Mouse (Mus musculus) cerebellum, postnatal 10 days (tissue): ENCODE measurements around the gene Neo1.

Source experiments
- DNase-seq, 2 experiments: peaks; one replicate each; pipeline ENCODE4 v3.0.0; 2021; ENCODE audit warnings: mixed read lengths in 2 of 2

Neo1 gene

DNA sequence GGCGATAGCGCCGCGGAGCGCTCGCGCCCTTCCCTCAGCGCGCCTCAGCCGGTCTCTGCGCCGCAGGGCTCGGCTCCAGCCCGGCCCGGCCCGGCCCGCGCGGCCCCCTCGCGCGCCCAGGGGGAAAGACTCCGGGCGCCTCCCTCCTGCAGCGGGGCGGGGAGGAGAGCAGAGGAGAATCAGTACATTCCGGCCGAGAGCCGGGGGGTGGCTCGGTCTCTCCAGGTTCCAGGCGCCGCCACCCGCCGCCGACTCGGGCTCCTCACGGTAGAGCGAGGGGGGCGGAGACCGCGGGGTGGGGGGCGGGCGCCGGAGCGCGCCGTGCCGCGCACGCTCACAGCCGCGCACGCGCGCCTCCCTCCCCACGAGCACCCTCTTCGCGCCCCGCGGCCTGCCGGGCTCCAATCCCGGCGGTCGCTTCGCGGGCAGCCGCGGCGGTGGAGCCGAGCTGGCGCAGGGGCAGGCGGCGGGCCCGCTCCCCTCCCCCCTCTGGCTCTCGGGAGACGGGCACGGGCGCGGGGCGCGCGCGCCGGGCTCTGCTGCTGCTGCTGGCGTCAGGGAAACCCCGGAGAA lies at the start of gene Neo1:
Gene Neo1, minus strand, starts transcription at position 283 of the 573 bp plus-strand sequence.
- peak; percentile 97 to 98 for DNase-seq

DNA sequence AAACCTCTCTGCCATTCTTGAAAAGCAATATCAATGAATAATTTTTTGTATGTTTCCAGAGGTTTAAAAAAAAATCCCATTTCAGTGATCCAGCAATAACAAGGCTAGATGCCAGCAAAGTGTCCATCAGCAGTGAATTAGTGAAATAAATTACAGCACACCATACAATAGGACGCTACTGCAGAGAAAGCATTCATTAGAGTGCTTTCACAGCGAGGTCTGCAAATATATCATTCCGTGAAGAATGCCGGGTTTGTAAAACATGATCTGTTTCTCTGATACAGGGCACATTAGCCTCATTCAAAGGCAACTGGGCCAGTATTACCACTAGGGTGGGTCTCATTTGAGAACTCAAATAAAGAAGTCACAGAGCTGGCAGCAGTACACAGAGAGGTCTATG lies 39.4 kb upstream of the Neo1 start:
- DNase-seq = no peak

DNA sequence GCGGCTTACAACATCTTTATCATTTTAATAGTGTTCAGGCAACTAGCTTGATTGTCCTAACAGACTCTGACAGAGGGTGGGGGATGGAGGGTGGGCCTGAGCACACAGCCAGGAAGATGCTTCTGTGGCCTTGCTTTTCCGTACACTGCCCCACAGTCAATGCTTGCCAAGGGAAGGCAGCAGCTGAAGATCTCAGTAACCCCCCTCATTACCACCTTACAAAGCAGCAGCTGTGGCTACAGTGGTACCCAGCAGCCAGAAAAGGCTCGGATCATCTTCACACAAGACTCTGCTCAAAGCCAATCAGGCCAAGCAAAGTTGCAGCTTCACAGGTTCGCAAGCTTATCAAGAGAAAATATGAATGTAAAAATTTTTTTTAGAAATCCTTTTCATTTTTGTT lies 37.6 kb upstream of the Neo1 start:
- peak; percentile 32 to 52 for DNase-seq

DNA sequence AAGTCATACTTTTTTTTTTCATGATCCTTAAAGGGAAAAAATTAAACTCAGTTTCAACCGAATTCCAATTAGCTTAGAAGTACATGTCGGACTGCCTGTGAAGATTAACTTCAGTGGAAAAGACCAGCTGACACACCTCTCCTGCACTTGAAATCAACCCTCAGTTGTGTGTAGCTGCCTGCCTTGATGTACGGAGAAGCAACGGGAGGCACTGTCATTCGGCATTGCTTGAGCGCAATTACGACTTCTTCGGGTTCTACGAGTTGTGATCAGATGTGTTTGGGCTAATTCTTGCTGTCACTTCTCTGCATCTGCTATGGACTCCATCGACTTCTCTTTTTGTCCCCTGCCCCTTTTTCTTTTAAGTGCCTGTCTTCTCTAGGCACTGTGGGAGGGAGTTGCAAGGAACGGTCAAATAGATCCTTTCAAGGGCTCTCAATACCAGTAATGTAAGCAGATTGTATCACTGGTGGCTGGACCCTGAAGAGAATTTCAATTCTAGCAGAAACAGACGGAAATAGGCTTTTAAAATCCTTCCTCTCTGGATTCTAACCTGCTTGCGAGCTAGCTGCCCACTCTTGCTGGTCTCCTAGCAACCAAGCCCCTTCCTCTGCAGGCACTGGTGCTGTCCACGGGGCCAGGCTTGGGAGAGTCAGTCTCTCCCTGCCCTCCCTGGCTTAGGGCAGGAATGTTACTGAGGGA lies 36.0 kb upstream of the Neo1 start:
- DNase-seq = peak; percentile 70 to 79

DNA sequence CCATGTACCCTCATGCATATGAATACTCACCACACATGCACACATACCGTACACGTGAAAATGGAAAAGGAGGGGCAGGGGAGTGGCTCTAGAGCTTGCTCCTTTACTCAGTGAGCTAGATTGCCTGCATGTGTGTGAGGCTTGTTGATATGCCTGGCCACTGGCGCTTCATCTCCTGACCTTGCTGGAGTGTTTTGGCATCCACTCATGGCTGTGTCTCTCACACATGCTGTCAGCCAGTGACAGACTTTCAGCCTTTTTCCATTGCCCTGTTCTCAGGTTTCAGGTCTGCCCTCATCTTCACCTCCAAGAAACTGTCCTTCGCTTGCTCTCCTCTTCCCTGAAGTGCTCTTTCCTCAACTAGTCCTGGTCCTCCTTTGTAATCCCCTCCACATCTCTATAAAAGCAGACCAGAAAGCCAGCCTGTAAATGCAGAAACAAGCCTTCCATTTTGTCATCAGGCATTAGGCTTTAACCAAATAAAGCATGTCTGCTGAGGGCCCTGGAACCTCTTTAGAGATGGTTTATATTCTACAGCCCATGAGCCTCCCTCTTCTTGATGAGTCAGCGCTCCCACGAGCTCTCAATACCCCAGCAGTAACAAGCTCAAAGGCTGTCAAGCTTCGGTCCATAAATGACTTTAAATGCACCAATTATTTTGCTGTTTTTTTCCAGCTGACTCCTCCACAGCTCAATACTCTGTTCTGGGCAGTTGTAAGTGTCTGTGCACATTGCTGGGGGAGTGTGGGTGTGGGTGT lies 35.2 kb upstream of the Neo1 start:
- peak; percentile 60 for DNase-seq

DNA sequence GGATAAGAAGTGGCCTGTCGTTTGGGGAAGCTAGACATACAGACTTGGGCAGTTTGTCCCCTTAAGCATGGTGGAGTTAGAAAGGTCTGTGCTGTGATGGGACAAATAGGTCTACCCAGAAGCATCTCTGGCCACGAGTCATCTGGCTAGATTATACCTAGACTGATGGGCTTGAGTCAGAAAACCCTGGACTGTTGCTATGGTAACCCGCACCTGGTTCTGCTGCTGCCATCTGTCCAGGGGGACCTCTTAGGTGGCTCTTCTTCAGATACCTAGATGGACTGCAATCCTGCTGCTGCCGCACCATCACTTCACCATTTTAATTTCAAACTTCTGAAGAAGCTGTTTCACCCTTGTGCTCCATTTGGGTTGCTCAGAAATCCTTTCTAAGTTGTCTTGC lies 34.0 kb upstream of the Neo1 start:
- DNase-seq = peak; percentile 53 to 63

DNA sequence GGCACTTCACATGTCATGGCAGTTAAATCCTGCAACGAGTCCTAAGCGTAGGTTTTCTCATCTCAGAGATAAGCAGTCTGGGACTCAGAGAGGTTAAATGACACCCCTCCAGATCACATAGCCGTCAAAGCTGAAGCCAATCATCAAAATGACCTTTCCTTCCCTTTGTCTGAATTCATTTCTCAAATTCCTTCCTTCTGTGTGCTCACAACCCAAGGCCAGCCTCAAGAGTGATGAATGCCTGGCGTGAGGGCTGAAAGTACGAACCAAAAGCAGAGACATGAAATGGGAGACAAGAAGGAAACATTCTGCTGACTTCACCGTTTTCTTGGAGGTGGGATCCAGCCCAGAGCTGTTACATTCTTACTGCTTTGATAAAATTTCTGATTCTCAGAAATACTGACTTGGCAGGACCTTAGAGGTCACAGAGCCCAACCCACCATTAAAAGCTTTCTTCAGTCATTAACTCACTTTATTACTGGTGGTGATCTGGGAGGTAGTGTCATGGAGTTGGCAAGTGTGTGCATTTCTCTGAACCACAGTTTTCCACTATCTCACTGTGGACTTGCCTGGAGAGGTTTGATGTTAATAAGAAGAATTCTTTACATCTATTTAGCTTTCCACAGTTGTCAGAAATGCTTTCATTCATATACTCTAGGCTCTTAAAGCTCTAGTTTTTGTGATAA lies 29.5 kb upstream of the Neo1 start:
- no peak for DNase-seq

DNA sequence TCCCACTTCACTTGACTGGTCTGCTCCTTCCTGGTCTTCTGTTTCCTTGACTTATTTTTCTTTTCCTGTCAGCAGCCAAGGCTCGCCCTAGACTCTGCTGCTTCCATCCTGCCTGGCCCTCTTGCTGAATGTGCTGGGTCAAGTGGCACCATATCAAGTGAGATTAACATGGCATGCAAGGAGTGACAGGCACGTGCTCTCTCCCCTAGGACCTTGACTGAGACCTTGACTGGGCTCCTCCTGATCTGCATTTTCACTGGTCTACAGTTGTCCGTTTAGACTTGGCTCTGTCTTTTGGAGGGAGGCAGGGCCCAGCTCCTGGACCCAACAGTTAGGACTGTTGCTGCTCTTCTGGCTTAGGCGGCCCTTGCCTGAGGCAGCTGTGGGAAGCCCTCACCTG lies 26.2 kb upstream of the Neo1 start:
- no peak for DNase-seq

DNA sequence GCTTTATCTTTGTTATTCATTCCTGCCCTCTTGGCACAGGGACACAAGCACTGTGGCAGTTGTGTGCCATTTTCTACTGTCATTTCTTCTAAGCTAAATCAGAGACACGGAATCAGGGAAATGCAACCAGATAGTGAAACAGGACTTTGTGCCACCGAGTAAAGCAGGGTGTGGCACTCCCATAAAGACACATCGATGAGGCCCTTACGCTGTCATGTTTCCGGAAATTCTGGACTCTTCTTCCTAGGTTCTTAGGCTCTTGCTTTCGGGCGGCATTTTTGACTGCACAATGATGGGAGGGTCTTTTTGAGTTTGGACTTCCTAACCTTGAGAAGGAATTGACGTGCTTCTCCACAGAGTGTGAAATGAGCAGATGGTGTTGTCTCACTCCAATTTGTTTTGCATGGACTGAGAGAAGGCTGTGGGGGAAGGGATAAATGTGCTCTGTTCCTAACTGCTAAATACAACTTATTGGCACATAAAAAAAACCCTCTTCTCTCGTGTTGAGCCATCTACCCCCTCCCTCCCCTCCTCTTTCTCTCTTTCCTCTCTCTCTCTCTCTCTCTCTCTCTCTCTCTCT lies 23.9 kb upstream of the Neo1 start:
- DNase-seq = peak; percentile 79 to 80

DNA sequence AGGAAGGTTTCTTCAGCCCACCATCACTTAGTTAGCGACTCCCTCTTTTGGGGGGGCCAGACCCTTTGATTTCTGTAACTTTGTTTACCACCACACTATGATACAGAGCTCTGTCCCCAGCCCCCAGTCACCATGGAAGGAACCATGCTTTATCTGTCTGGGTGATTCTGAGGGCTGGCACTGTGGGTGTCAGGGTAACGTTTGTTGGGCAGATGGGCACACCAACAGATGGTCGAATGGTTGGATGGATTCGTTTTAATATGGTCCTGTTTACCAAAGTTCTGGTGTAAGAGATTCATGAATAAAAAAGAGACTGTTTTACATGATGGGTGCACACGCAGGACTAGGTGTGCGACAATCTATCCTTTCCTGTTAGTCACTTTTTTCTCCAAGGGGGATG lies 22.9 kb upstream of the Neo1 start:
- DNase-seq = peak; percentile 65 to 73

DNA sequence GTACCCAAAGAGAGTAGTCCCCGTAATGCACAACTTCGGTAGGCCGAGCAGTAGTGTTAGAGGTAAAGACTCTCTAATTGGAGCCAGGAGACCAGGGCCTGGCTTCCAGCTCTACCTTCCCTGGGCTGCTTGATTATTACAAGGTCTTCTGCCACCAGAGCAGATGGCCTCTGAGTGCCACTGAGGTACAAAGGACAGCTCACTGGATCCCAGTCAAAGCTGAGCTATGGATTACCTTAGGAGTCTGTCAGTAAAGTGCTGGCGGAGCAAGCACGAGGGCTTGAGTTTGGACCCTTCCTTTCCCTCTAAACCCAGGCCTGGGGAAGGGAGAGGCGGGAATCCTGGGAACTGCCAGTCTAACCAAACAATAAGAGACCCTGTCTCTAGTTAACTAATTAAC lies 21.8 kb upstream of the Neo1 start:
- peak; percentile 30 to 55 for DNase-seq

DNA sequence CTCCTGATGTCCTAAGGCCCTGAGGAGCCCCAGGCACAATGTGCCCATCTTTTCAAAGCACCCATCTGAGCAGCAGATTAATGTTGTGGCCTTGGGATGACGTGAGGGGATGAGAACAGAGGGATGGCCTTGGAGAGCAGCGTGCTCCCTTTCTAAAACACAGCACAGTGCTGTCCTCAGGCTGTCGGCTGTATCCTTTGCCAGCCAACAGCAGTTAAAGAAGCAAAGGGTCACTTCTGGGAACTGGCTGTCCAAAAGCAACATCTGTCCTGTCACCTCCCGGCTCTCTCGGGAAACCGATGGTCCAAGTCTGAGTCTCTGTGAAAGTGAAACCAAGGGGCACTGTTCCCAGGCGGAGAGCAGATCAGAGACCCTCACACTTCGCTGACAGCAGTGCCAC lies 20.0 kb upstream of the Neo1 start:
- DNase-seq = peak; percentile 66 to 71

DNA sequence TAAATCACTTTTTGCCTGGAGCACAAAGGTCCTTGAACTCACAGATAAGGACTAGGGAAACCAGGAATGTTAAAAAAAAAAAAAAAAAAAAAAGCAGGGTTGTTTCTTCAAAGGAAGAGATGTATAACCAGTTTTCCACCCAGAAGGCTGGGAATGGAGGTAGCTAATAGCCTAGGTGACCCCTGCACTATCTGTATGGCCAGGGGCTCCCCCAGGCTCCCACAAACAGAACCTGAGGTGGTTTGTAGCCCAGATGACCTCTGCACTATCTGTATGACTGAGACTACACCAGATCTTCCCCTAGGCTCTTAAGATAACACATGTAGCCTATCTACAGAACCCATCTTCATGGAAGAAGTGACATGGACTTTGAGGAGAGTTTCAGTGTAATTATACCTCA lies 5.6 kb upstream of the Neo1 start:
- no peak for DNase-seq

DNA sequence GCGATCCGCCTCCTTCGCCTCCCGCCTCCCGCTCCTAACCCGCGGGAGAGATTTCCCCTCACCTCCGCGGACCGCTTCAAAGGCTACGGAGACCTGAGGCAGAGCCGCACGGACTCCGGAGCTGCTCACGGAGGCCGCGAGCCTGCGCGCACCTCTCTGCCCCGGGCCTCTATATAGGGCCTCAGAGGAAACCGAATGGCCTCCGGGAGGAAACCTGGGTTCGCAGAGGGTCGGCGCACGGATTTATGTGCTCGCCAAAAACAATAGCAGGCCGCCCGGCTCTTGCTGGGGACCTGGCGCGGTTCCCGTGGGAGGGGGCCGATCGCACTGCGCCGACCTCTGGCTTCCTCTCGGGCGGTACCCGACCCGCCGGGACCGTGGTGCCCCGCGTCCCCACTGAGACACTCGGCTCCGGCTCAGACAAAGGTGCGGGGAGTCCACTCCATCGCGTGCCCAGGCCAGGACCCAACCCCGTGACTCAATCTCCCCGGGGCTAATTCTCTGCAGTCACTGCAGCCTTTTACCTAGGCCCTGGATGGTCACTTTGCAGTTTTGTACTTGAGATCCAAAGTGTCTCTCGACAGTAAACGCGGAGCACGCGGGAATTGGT lies 596 bp upstream of the Neo1 start:
- DNase-seq = peak; percentile 88

DNA sequence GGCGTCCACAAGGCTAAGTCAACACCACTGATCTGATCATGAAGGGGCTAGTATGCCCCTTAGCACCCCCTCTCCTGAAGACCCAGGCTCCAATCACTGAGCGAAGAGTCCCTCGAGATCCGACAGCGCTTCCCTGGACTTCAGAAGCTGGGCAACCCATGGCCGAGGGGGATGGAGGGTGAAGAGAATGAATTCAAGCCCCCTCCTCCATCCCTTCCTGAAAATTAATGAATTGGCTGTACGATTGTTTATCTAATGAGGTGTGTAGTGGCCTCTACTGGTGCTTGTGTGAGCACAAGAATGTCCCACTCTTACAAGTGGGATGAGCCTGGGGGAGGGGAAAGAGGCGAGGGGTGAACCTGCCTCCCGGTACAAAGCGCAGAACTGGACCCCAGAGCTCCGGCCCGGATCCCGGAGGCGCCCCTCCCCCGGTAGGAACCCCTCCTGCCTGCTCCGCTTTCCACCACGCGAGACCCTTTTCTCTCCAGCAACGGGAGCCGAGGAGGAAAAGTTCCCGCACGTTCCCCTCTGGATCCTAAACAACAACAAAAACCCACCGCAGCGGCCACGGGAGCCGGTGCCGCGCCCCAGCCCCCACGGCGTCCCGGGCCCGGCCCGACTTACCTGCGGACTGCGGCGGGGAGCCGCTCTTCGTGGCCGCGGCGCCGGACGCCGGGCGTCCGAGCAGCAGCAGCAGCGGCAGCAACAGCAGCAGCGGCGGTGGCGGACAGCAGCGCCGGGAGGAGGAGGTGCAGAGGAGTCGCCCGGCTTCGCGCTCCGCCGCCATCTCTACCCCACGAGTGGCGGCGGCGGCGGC lies 691 bp downstream of the Neo1 start:
- DNase-seq = peak; percentile 82 to 83

DNA sequence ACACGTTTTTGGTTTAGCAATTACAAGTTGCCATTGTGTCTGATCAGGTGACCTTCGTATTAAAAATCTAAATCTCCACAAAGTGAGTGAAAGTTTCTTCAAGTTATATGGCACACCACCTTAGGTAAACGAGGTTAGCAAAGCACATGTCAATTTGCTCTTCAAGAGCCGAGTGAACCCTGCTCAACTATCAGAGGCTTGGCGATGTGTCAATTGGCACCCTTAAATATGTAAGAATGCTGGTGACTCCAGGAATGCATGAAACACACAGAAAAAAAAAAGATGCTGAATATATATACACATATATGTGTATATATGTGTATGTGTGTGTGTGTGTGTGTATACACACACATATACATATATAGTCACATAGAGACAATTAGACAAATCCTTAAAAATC lies 1.4 kb downstream of the Neo1 start:
- peak in 1 of 2 experiments; percentile 42 for DNase-seq

DNA sequence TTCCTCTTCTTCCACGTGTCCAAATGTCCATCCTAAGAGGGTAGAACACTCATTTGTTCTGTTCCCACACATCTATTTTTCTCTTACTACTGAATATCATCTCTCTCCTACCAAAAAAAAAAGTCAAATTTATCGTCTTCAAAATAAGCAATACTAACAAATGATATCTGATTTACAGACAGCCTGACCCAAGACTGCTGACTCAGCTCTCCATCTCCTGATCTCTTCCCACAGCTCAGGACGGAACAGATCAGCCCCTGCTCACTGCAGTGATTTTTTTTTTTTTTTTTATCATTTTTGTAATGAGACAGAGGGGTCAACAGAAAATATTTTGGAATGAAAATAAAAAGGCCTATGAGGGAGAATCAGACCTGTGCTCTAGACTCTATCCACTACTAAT lies 2.7 kb downstream of the Neo1 start:
- DNase-seq = no peak

DNA sequence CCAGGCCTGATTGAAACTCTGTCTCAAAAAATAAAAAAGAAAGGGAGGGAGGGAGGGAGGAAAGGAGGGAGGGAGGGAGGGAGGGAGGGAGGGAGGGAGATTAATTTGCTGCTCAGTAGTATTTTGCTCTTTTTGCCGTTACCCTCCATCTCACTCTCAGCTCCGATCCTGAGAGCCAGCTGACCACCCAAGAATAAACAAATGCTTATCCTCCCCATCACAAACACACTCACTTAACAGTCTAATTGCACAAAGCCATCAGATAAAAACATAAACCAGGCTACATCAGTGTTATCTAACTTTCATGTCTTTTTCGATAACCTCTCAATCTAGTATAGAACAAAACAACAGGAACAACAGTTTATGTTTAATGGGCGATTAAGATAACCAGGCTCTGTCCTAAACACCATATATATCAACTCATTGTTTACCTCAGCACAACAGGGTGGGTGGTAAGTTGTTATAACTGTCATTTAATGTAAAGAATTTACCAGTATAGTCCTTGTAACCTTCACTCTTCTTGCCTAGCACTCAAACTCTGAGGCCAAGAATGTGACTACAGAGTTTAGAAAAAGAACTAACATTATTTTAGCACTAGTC lies 11.9 kb downstream of the Neo1 start:
- DNase-seq = no peak

DNA sequence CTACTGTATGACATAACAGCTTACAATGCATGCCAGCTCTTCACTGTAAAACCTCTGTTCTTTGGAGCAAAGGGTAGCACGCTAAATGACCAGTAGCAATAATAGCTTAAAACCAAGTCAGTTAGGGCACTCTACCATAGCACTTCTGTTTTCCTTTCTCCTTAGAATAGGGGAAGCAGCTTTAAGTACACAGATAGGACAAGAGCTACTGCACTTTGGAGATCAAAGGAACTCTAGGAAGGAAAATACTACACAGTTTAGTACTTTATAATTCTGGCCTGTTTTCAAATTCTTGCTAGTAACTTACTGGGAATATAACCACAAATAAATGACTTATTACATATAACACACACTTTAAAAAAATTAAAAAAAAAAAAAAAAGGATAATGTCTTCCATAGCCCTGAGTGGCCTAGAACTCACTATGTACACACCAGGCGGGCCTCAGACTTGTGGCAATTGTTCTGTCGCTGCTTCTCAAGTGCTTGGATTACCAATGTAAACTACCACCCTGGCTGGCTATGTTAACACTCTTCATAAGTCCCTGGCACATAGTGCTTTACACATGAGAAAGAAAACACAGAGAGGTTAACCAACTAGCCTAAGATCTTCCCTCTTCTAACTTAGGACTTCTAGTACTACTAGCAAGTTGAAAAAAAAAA lies 20.1 kb downstream of the Neo1 start:
- no peak for DNase-seq

DNA sequence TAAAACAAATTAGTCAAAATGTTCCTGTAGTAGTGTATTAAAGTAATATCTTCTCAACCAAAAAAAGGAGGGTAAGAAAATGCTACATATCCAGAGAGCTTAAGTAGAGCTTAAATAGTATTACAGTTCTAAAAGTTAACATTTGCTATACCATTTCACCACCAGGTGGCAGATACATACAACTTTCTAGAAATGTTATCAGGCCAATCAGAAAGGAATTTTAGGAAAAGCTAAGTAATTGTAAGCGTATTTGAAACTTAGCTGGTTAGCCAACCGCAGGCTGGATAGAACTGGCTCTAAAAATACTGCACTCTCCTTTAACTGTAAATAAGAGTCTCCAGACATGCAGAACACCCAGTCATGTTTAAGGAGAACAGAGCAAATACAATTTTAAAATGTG lies 22.9 kb downstream of the Neo1 start:
- DNase-seq = peak; percentile 59 to 80
